Mouse (Mus musculus) mesoderm, embryonic 11.5 days (tissue): Measurements from ENCODE around the gene 1110008L16Rik.
"Not testable (repeated sequence)": the region's sequence is repeated elsewhere in the genome, so short reads cannot be mapped to it uniquely, and the experiment has no call there.

Experiments
- DNase-seq: peaks from one replicate; pipeline ENCODE4 v3.0.0-alpha.2; 2012; ENCODE audit warnings: low read depth, low spot score

1110008L16Rik gene

GRCm38 (mm10) chr12:55299336-55299735, at the start of gene 1110008L16Rik:
Gene 1110008L16Rik, plus strand, starts transcription at chr12:55299577.
- no peak for DNase-seq

- not testable (repeated sequence) for DNase-seq
Observed at GRCm38 (mm10) chr12:55261950-55262349, 37.4 kb upstream of the 1110008L16Rik start.

- DNase-seq, result not testable (repeated sequence)
Observed at GRCm38 (mm10) chr12:55263385-55263784, 36.0 kb upstream of the 1110008L16Rik start.

- DNase-seq, result peak; percentile 4
Observed at GRCm38 (mm10) chr12:55272243-55272642, 27.1 kb upstream of the 1110008L16Rik start.

- DNase-seq, result not testable (repeated sequence)
Observed at GRCm38 (mm10) chr12:55277583-55277982, 21.8 kb upstream of the 1110008L16Rik start.

- DNase-seq, result no peak
Observed at GRCm38 (mm10) chr12:55298112-55298511, 1.3 kb upstream of the 1110008L16Rik start.

GRCm38 (mm10) chr12:55300820-55301351, 1.5 kb downstream of the 1110008L16Rik start:
- no peak for DNase-seq

GRCm38 (mm10) chr12:55301472-55302300, 2.3 kb downstream of the 1110008L16Rik start:
- DNase-seq, result no peak

GRCm38 (mm10) chr12:55302485-55303441, 3.4 kb downstream of the 1110008L16Rik start, which contains the start of gene Ppp2r3c:
Gene Ppp2r3c, minus strand, starts transcription at chr12:55302998.
- peak; percentile 95 for DNase-seq

- no peak for DNase-seq
Observed at GRCm38 (mm10) chr12:55306371-55306770, 7.0 kb downstream of the 1110008L16Rik start.

- DNase-seq, result no peak
Observed at GRCm38 (mm10) chr12:55307566-55307965, 8.2 kb downstream of the 1110008L16Rik start.

GRCm38 (mm10) chr12:55308731-55309130, 9.4 kb downstream of the 1110008L16Rik start:
- DNase-seq, result no peak

GRCm38 (mm10) chr12:55309501-55309900, 10.1 kb downstream of the 1110008L16Rik start:
- DNase-seq, result no peak

- no peak for DNase-seq
Observed at GRCm38 (mm10) chr12:55311841-55312240, 12.5 kb downstream of the 1110008L16Rik start.

GRCm38 (mm10) chr12:55313901-55314300, 14.5 kb downstream of the 1110008L16Rik start:
- no peak for DNase-seq

GRCm38 (mm10) chr12:55315192-55315591, 15.8 kb downstream of the 1110008L16Rik start:
- DNase-seq, result peak; percentile 87

GRCm38 (mm10) chr12:55321642-55322291, 22.4 kb downstream of the 1110008L16Rik start:
- no peak for DNase-seq

GRCm38 (mm10) chr12:55325702-55326101, 26.3 kb downstream of the 1110008L16Rik start:
- DNase-seq, result no peak

GRCm38 (mm10) chr12:55328784-55329183, 29.4 kb downstream of the 1110008L16Rik start:
- DNase-seq, result no peak

GRCm38 (mm10) chr12:55329351-55329750, 30.0 kb downstream of the 1110008L16Rik start:
- DNase-seq, result no peak

- DNase-seq, result no peak
Observed at GRCm38 (mm10) chr12:55333662-55334061, 34.3 kb downstream of the 1110008L16Rik start.
